Mouse (Mus musculus): ENCODE data around the gene Diaph3. TPM values are rescaled to one million over a fixed set of nuclear protein-coding genes. Genes with fewer than 3 reads are reported as not detected.

The Diaph3 gene
- polyA plus RNA-seq (2021), result 25.5 TPM

GRCm38 (mm10) chr14:87140963-87141486 lies at the start of gene Diaph3:
TSS of gene Diaph3 (minus strand) at chr14:87141235.
- DNase-seq (ENCODE audit: low read depth, low spot score), result peak; percentile 94
- in situ Hi-C loops (cut with MboI; ENCODE audit: low pct_unique_long_range_greater_than_20kb), result no loop called here
- no peak for TF ChIP-seq CTCF (IDR thresholded peaks at IDR 0.05)
- ChIA-PET CTCF (interaction anchor here (1.4 kb wide), 1 partner anchor 13 kb away, joined by 3 read pairs; no protein-coding TSS in a partner anchor), POLR2A (no interaction called here)
- H3K27me3 ChIP-seq, result no peaks in the 10 kb centered on the region
- peak; percentile 98 for ATAC-seq

DNA sequence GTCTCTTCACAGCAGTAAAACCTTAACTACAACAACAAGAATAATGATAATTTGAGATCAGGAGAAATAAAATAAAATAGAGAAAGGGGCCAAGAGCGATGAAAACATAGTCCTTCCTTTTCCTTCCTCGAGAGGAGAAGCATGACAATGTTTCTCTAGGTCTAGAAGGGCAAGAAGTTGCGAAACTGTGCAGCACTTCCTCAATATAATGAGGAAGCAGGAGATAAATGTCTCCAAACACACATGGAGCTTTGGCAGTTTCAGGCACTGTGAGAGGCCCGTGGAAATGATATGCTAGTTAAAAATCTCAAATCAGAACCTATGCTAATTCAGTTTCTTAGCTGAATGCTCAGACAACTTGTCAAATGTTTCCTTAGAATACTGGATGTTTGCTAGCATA lies 49.6 kb upstream of the Diaph3 start:
- CTCF ChIA-PET, result no interaction called here
- in situ Hi-C loops (cut with MboI; ENCODE audit: low pct_unique_long_range_greater_than_20kb), result no loop called here
- TF ChIP-seq CTCF (IDR thresholded peaks at IDR 0.05), result no peak
- peaks cover 28% of the 10 kb centered on the region for H3K27me3 ChIP-seq
- ATAC-seq, result no peak
- no peak for DNase-seq (ENCODE audit: low read depth, low spot score)
- POLR2A ChIA-PET, result no interaction called here

DNA sequence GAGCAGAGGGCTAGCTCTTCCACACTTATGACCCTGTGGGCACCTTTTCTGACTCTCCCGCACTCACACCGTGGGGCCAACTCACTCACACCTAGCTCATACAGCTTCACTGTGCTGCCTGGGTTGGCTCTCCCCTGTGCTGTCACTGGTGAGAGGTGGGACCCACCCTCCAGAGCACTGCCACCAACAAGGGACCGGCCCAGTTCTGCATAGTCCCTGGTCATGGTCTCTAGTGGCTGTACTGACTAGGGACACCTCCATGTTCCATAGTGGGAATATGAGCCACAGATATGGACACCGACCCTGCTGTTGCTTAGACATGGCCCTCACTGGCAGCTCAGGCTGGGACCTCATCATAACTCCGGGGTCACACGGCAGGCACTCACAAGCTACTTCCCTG lies 30.5 kb upstream of the Diaph3 start:
- ChIA-PET POLR2A (interaction anchor here (1.1 kb wide), 1 partner anchor 38 kb away, joined by 5 read pairs; no protein-coding TSS in a partner anchor), CTCF (no interaction called here)
- peaks cover 11% of the 10 kb centered on the region for H3K27me3 ChIP-seq
- ATAC-seq (no peak), DNase-seq (ENCODE audit: low read depth, low spot score) (no peak)
- TF ChIP-seq CTCF (IDR thresholded peaks at IDR 0.05), result no peak
- in situ Hi-C loops (cut with MboI; ENCODE audit: low pct_unique_long_range_greater_than_20kb), result no loop called here

- H3K27me3 ChIP-seq, result peaks cover 11% of the 10 kb centered on the region
- TF ChIP-seq CTCF (IDR thresholded peaks at IDR 0.05), result no peak
- DNase-seq (ENCODE audit: low read depth, low spot score), result no peak
- CTCF ChIA-PET, result no interaction called here
- in situ Hi-C loops (cut with MboI; ENCODE audit: low pct_unique_long_range_greater_than_20kb), result no loop called here
- POLR2A ChIA-PET, result no interaction called here
- ATAC-seq, result no peak
Observed at GRCm38 (mm10) chr14:87169151-87169550, 28.1 kb upstream of the Diaph3 start.

- no peak for TF ChIP-seq CTCF (IDR thresholded peaks at IDR 0.05)
- ATAC-seq (peak; percentile 83), DNase-seq (ENCODE audit: low read depth, low spot score) (peak; percentile 25)
- H3K27me3 ChIP-seq, result no peaks in the 10 kb centered on the region
- ChIA-PET CTCF (no interaction called here), POLR2A (no interaction called here)
- in situ Hi-C loops (cut with MboI; ENCODE audit: low pct_unique_long_range_greater_than_20kb), result no loop called here
Observed at GRCm38 (mm10) chr14:87155621-87156238, 14.7 kb upstream of the Diaph3 start.

DNA sequence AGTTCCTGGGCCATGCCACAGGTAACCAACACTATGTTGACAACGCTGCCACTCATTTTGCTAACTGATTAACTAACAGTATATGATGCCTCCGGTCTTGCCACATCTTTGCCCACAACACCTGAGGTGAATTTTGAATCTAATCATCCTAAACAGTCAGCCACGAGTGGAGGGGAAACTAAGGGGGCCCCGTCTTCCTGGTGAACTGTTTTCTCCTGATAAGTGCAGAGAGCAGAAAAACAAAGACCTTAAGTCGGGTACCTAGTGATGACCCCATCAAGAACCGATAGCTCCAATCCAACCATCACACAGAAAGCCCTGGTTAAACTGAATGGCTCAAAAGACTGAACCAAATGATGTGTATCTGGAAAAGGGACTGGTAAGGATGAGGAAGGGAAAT lies 8.6 kb upstream of the Diaph3 start:
- H3K27me3 ChIP-seq, result no peaks in the 10 kb centered on the region
- in situ Hi-C loops (cut with MboI; ENCODE audit: low pct_unique_long_range_greater_than_20kb), result no loop called here
- CTCF ChIA-PET, result no interaction called here
- POLR2A ChIA-PET, result no interaction called here
- ATAC-seq (no peak), DNase-seq (ENCODE audit: low read depth, low spot score) (no peak)
- TF ChIP-seq CTCF (IDR thresholded peaks at IDR 0.05), result no peak

DNA sequence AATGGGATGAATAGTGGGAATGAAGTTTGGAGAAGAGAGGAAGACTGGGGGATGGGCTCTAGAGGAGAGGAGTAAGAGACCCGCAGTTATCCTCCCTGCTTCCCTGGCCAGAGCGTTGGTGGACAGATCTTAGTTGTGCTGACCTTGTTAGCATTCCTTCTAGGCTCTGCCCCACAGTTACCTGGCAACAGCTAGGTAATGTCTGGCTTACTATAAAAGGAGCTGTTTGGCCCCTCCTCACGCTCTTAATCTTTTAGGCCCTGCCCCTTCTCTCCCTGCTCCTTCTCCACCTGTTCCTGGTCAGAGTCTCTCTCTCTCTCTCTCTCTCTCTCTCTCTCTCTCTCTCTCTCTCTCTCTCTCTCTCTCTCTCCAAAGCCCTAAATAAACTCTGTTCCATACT lies 5.7 kb upstream of the Diaph3 start:
- in situ Hi-C loops (cut with MboI; ENCODE audit: low pct_unique_long_range_greater_than_20kb), result no loop called here
- ChIA-PET POLR2A (no interaction called here), CTCF (no interaction called here)
- H3K27me3 ChIP-seq, result no peaks in the 10 kb centered on the region
- TF ChIP-seq CTCF (IDR thresholded peaks at IDR 0.05), result no peak
- no peak for ATAC-seq
- DNase-seq (ENCODE audit: low read depth, low spot score), result no peak

GRCm38 (mm10) chr14:87145351-87145750 lies 4.3 kb upstream of the Diaph3 start:
- DNase-seq (ENCODE audit: low read depth, low spot score) (no peak), ATAC-seq (no peak)
- POLR2A ChIA-PET, result no interaction called here
- no peak for TF ChIP-seq CTCF (IDR thresholded peaks at IDR 0.05)
- in situ Hi-C loops (cut with MboI; ENCODE audit: low pct_unique_long_range_greater_than_20kb), result no loop called here
- CTCF ChIA-PET, result no interaction called here
- no peaks in the 10 kb centered on the region for H3K27me3 ChIP-seq

DNA sequence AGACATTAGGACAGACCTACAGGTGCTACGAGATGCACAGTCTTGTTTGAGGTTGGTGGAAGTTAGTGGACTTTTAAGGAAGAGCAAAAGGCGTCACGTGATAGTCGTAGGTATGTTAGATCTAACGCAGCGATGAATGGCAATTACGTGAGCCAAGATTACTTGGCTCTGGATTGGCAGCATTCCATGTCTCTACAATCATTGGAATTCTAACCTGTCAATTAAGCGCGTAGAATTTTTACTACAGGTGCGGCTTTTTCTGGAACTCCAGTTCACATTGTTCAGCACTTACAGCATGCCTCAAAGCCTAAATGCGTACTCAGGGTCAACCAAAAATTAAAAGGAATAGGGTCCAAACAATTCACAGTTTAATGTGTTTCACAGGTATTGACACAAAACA lies 742 bp upstream of the Diaph3 start:
- TF ChIP-seq CTCF (IDR thresholded peaks at IDR 0.05), result no peak
- in situ Hi-C loops (cut with MboI; ENCODE audit: low pct_unique_long_range_greater_than_20kb), result no loop called here
- no peaks in the 10 kb centered on the region for H3K27me3 ChIP-seq
- POLR2A ChIA-PET, result no interaction called here
- peak; percentile 10 for ATAC-seq
- DNase-seq (ENCODE audit: low read depth, low spot score), result peak; percentile 10
- CTCF ChIA-PET, result interaction anchor here (1.4 kb wide), 1 partner anchor 13 kb away, joined by 3 read pairs; no protein-coding TSS in a partner anchor

- peak; percentile 57 for ATAC-seq
- ChIA-PET CTCF (interaction anchor here (1.4 kb wide), 1 partner anchor 14 kb away, joined by 3 read pairs; no protein-coding TSS in a partner anchor), POLR2A (interaction anchor here (1.0 kb wide), 1 partner anchor 328 kb away, joined by 4 read pairs; no protein-coding TSS in a partner anchor)
- TF ChIP-seq CTCF (IDR thresholded peaks at IDR 0.05), result no peak
- H3K27me3 ChIP-seq, result no peaks in the 10 kb centered on the region
- in situ Hi-C loops (cut with MboI; ENCODE audit: low pct_unique_long_range_greater_than_20kb), result no loop called here
- DNase-seq (ENCODE audit: low read depth, low spot score), result peak; percentile 46
Observed at GRCm38 (mm10) chr14:87140327-87140962, 590 bp downstream of the Diaph3 start.

DNA sequence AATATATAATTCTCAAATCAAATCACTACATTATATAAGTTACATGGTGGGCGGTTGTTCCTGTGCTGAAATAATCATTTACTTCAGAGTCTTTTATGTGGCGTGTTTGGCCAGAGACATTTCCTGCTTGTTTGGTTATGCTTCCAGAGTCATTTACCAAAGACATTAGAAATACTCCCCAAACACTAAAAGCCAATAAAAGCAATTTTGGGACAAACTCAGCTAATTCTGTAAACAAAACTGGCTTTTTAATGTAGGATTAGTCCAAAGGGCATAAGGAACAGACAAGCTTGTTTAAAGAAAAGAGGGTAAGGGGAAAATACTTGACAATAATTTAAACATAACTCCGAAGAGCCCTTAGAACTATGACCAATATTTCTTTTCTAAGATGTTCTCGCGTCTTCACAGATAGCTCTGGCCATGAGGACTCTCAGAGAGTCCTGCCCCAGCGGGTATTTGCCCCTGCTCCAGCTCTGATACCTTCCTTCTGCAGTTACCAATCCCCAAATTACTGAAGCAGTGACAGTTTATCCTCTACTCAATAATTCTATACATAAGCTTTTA lies 14.9 kb downstream of the Diaph3 start:
- ChIA-PET CTCF (interaction anchor here (2.1 kb wide), 1 partner anchor 11 kb away, joined by 4 read pairs; no protein-coding TSS in a partner anchor), POLR2A (no interaction called here)
- in situ Hi-C loops (cut with MboI; ENCODE audit: low pct_unique_long_range_greater_than_20kb), result no loop called here
- DNase-seq (ENCODE audit: low read depth, low spot score), result no peak
- TF ChIP-seq CTCF (IDR thresholded peaks at IDR 0.05), result no peak
- no peaks in the 10 kb centered on the region for H3K27me3 ChIP-seq
- no peak for ATAC-seq
